Mouse (Mus musculus) neural tube, embryonic 10.5 days (tissue): ENCODE data around the gene Col28a1.

Source experiments
- DNase-seq: peaks from one replicate; pipeline ENCODE4 v3.0.0-alpha.2; 2017; ENCODE audit warnings: low spot score; ENCODE audit errors: extremely low spot score

Gene Col28a1

DNA sequence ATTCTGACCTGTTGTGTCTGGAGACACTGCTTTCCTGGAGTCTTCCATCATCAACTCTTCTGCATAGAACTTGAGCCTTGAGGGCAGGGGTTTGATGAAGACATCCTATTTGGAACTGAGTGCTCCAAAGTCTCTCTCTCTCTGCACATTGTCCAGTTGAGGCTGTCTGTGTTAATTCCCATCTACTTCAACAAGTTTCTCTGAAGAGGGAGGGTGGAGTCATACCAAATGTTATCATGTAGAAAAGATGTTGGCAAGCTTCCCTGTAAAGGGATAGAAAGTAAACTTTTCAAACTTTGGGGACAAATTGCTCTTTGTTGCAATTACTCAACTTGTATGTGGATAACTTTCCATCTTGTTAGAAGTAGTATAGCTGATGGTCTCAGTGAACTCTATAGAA lies at the start of gene Col28a1:
Gene Col28a1 (minus strand): TSS at position 101 of the 400 bp plus-strand sequence.
- no peak for DNase-seq

DNA sequence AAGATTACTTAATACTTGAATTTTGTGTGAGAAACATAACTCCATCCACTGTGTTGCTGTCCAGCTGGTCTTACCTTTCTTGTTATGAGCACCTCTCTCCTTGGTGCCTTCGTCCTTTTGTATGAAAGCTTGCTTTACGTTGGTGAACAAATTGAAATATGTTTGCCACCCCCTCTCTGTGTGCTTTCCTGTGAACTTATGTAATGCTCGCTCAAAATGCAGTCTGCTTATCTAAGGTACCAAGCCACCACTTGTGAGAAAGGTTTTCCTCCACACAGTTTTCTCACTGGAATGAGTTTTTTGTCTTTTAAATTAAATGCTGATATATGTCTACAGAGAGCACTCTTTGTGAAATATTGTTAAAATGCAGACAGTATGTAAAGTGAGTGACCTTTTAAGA lies 36.2 kb upstream of the Col28a1 start:
- no peak for DNase-seq

DNA sequence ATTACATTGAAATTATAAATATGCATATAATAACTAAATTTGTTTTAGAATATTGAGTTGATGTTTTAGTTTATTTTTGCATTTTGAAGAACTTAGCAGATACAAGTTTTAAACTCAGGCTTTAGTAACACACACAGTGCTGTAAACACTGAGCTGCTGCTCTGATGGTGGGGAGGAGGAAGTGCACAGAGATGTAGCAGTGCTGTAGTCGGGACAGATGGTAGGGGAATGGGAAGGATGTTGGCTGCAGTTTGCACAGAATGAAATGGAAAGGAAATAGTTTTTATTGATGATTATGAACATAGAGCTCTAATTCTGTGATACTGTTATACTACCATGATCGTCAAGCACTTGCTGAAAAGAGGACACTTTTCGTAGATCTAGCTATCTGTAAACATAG lies 34.6 kb upstream of the Col28a1 start:
- no peak for DNase-seq

DNA sequence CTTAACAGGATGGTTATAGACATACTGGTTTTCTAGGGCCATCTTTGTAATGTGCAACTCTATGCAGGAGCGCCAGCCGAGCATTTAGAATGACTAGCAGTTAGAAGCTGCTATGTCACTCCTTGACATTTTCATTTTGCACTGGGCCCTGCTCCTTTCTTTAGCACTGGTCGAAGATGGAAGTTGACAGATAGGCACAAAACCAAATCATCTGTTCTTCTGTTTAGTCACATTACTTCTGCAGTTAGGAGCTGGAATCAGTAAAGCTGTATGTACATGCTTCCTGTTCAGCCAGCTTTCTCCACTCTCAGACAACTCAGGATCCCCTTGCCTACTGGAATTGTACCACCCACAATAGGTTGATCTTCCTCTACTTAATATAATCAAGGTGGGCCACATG lies 18.2 kb upstream of the Col28a1 start:
- DNase-seq: no peak

DNA sequence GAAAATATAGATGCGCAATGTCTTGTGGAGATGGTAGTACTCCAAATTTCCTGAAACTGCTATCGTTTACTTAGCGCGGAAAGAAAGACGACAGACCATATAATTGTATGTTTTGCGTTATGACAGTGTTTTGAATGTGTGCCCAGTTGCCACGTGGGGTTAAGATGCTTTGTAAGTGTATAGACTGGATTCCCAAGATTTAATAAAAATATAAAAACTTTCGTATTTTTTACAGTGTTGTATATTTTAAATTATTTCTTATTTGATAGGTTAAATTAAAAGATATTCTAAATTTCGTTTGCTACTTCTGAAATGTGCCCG lies 17.4 kb upstream of the Col28a1 start:
- DNase-seq: no peak

DNA sequence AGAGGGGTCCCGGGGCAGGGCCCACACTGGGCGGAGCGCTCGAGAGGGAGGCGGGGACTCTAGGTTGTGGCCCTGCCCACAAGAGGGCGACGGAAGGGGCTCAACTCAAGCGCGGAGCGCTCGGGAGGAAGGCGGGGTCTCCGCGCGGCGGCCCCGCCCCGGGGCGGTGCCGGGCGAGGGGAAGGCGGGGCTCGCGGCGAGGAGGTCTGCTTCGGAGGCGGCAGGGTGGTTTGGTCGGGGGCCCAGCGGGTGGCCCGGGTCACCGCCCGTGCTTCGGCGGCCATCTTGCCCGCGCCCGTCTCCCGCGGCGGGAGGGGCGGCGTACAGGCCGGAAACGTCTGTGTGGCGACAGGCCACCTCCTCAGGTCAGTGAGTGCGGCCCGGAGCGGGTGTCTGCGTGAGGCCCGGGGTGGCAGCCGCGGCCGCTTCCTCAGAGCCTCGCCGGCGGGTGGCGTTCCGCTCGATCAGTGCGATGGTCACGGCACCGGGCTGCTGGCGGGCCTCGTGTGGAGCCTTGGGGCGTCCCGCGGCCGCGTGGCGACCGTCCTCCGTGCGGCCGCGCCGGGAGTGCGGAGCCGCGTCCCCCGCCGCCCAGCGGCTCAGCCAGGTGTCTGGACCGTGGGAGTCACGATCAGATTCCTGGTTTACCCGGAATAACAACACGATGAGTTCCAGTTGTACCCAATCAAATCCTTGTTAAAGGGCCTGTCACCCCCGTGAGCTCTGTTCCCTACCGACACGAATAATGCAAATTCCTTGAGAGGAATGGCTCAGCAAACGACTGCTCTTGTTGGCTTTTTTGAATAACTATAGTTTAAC lies 16.8 kb upstream of the Col28a1 start, which contains the start of gene Mios:
Gene Mios (plus strand): TSS at position 176 of the 819 bp plus-strand sequence.
- peak; percentile 90 for DNase-seq

DNA sequence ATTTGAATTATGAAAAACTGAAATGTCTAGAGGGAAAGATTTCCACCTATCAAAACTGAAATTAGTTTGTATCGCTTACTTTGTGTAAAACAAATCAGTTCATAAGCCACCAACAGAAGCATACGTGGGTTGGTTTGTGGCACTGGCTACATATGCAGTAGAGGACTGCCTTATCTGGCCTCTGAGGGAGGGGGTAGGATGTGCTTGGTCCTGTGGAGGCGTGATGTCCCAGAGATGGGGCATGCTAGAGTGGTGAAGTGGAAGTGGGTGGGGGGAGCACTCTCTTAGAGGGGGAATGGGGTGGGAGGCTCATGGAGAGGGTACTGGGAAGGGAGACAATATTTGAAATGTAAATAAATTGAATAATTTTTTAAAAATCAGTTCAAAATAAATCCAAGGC lies 2.5 kb downstream of the Col28a1 start:
- no peak for DNase-seq

DNA sequence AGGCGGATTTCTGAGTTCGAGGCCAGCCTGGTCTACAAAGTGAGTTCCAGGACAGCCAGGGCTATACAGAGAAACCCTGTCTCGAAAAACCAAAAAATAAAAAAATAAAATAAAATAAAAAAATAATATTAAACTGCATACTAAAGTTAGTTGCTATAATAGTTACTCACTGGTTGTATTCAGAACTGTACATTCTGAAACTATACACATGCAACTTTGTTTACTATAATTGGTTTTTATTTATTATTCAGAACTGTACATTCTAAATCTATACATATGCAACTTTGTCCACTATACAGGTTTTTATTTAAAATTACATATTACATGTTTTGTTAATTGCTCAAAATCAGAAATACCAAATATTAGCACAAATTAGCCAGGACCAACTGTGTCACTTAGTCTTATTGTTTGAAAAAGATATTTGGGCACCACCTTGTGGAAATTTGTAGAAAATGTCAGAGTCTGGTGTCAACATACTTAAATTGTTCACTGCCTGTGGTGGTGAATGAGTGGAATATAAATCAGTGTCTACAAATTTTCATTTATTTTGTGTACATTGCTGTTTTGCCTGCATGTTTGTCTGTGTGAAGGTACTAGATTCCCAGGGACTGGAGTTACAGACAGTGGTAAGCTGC lies 3.7 kb downstream of the Col28a1 start:
- no peak for DNase-seq

DNA sequence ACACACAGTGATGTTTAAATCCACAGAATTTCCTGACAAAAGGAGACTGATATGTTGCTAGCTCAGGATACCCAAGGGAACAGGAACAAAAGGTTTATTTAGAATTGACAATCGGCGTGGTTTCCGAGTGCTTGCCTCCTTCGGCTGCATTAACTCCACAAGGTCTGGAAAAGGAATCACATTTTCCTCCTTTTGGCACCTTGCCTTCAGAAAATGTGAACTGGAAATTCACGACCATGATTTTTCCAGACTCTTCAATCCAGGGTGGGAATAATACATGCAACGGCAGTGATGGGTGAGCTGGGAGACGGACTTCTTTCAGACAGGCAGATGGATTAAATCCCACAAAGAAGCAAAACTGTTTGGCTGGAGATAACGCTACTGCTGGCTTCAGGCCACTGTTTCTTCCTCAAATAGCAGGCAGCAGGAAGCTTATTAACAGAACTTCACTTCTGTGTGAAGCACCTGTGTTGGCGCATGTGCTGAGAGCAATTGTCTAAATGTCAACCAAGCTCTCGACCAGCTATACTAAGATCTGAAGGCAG lies 13.9 kb downstream of the Col28a1 start:
- DNase-seq: no peak

DNA sequence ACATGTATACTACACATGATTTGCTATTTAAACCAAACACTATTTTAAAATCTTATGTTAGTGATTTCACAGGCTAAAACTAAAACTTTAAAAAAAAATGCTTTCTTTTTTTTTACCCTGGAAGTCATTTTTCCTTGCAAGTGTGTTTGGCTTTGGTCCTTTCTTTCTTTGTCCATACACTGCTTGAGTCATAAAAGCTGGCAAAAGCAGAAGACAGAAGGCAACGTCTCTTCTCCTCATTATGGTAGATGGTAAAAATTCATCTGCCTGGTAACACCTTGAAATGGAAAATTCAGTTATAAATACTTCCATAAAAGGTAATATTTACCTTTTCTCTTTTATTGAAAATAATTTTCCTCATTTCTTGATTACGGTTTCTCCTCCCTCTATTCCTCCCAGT lies 16.3 kb downstream of the Col28a1 start:
- DNase-seq: no peak

DNA sequence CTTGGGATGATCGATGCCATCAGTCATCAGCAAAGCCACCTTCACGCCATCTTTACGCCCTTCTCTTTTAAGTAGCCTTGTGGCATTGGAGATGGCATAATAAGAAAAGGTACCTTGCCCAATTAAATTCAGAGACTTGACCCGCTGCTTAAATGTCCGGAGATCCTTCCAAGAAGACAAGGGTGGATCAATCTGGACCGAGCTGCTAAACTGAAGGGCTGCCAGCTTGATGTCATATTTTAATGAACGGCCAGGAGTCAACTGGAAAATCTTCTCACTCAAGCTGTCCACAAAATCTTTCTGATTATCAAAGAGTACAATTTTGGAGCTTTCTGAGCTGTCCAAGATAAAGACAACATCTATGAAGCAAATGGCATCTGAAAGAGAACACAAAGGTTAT lies 17.1 kb downstream of the Col28a1 start:
- no peak for DNase-seq

DNA sequence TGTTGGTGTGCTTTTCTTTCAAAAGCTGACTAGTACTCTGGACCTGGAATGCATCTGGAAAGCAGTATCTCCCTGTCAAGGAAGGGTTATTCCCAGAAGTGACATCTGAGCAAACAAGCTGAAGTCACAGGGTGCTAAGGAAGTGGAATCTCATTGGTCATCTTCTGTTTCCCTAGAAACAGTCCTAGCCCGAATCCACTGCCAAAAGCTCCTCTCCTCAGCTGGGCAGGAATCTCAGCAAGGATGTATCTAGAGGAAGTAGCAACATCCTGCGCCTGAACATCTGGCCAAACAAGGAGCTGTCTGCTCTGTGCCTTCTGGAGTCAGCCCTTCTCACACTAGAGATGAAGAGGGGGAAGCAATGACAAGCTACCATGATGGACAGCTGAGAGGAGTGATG lies 18.4 kb downstream of the Col28a1 start:
- no peak for DNase-seq

DNA sequence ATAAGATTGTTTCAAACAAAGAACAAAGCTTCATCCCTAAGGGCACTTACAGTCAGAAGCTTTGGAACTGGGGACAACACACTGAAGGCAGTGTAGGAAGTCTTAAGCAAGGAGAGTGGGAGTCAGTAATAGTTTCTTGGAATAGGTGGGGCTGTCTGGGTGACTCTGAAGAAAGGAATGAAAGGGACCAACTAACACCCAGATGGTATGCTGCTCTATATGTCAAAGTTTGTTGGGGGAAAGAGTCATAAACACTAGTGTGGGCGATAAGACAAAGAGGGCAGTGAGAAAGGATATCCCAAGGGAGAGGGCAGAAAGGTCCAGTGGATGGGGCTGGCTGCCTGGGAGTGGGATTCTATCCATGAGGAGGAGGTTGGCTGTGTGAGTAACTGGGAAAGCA lies 20.3 kb downstream of the Col28a1 start:
- DNase-seq: no peak

DNA sequence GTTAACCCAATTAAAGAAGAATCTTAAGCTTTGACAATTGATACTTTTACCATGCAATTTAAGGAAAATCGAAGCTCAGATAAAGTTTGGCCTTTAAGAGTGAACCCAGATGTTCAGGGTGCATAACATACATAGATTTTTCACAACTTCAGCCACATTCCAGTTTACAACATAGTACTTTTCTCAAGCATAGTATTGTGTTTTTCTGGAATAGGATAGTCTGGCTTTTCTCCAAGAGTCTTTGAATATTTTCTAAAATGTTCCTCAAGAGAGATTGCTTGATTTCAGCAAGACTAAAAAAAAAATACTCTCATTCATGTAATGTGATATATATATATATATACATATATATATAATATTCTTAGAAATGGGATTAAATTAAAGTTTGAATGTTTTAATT lies 27.7 kb downstream of the Col28a1 start:
- no peak for DNase-seq

DNA sequence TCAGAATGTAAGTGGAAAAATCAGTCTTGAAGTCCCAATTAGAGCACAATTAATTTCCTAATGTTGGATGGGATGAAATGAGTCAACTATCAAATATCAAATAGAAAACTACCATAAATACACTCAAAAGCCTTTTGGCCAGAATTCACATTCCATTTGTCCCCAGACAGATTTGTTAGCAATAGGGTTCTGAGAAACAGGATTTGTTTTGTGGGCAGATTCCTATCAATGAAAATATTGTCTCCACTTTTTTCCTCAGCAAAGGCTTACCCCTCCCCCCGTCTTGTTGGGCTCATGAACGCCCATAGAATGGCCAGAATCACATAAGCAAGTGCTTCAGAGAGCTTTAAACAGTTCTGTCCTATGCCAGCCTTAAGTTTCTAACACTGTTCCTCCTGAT lies 32.4 kb downstream of the Col28a1 start:
- DNase-seq: no peak

DNA sequence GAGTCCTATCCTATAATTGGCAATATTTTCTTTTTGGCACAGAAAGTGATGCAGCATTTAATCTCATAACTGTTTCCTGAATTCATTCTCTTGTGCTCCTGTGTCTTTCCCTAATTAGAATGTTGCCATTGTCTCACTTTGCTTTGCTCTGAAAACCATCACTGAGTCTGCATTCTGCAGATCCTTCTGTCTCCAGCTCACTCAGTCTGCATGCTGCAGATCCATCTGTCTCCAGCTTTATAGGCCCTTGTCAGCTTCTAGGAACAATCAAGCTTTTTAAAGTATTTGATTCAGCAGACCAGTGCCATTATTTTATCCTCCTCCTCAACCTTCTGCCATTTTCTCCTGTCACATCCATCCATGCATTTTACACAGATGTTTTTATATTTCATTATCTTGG lies 35.3 kb downstream of the Col28a1 start:
- DNase-seq: no peak

DNA sequence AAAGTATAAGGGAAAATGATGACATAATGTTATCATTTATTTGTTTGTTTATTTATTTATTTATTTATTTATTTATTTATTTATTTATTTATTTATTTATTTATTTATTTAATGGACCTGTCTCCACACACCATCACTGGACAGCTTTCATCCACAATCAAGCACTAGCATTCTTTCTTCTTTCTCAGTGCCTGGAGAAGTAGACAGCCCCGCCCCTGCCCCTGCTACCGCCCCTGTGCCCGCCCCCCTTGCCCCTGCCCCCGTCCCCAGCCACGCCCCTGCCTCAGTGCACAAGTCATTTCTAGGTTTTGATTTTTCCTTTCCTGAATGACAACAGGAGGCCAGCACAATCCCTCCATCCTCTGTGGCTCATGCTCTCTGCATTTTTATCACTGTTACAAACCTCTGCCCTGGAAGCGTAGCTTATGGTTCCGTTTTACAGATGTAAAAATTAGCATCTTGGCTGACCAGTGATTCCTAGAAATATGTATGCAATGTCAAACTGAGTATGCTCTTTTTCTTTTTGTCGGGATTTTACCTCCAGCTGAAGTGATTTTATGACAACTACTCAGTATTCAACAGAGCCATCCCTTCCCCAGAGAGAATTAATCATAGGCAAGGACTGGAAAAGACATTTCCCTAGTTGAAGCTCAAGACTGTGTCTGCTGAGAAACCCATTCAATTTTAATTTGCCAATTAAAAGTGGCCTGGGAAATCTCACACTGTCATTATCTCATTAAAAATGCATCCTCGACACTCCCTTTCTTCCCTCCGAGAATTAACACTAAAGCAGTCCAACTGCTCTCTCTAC lies 39.7 kb downstream of the Col28a1 start:
- DNase-seq: no peak

DNA sequence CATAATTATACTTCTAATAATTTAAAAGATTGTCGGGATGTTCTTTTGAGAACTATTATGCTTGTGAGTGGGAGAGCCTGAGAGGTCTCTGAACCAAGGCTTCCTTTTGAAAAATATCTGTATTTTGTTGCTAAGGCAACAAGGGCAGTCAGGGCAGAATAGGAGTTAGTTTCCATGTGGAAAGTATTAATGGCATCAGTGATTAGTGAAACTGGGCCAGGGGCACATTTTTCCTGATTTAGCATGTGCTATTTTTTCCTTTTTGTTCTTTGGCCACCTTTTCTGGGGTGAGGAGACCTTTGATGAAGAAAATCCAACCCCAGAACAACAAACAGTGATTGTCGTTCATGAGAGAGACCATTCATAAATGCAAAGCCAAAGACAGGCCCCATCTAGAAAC lies 43.5 kb downstream of the Col28a1 start:
- no peak for DNase-seq

DNA sequence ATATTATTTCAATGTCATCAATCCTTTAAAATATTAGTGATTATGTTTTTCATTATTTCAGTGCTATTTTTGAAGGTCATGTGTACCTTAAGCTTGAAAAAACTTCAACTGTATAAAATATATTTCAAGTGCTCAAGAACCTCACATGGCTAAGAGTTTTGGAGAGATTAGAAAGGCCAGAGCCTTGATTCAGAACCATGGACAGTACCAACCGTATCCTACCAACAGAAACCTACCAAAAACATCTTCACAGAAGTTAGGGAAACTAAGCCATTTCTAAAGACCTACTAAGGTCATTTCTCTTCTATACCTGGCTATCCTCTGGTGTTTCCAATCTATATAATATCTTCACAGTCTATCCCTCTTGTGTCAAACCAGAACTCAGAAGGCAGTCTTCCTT lies 50.5 kb downstream of the Col28a1 start:
- no peak for DNase-seq

DNA sequence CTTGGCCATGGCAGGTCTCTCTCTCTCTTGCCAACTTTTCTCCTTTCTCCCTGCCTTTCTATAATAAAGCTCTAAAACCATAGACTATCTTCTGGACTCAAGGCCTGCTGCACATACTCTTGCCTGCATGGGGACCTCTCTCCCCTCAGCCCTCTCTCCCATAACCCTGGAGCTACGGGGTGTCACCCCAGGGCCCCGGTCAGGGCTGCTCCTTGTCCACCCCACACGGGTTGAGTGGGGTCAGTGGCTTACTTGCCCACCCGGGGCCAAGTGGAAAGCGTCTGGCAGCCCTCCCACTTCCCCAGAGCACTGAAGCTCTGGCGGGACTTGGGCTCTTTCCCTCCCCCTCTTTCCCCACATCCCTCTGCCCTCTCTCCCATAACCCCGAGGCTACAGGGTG lies 62.3 kb downstream of the Col28a1 start:
- no peak for DNase-seq

DNA sequence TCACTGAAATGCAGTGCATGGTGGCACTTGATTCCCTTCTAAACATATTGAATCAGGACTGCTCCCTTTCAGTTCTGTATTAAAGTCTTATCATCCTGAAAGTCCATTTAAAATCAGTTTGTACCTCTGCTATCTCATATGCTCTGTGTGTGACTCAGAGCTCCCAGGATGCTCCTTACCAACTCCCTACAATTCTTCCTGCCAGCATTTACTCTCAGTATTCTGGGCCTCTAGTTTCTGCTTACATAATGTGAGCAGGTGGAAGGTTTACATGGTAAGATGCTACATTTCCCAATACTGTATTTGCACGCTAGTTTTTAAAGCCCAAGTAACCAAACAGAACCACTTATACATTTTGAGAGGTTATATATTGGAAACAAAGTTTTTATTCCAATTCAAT lies 64.3 kb downstream of the Col28a1 start:
- DNase-seq: no peak

DNA sequence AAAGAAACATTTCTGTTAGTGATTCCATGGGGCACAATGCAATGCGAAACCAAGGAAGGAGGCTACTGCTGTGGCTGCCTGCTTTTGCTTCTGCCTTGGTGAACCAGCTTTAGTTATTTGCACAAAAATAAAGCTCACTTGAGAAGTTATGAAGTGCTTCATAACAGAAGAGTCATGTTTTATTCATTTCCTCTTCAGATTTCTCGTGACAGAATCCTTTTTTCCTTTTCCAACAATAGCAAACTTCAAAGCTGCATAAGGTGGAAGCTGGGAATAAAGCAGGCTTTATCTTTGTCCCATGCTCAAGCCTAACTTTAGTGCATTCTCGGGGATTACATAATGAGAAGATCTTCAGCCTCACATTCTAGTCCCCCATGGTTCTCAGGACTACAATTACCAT lies 65.9 kb downstream of the Col28a1 start:
- no peak for DNase-seq
